14 mouse cellular contexts compared by ENCODE assay signal in genomic region chr2:21956112-21956963, GRCm38 (mm10).
A peak's percentile ranks its signal among the peaks of the same experiment; 100 is the strongest.
DNase-seq lines count a peak whose midpoint lies in the region; ATAC-seq and TF ChIP-seq lines count a peak whose summit lies in the region.
"Had no signal": no experiment of that assay in that cellular context is flagged by ENCODE, and none has a peak within 500 bp of the region (broad histone marks: within the 10 kb centered on the region; RNA-seq: fewer than 3 reads in every experiment).

No protein-coding gene starts in this region.

- no peak for TF ChIP-seq CTCF in forebrain, postnatal 0 days (IDR thresholded peaks at IDR 0.05; ENCODE audit: low read depth)

- no peak overlapping the region for H3K27ac ChIP-seq in limb, embryonic 12.5 days
- H3K27ac ChIP-seq in limb, embryonic 10.5 days: no peak overlapping the region
- H3K27ac ChIP-seq in forebrain, postnatal 0 days (ENCODE audit: low read depth, low read length): no peak overlapping the region
- H3K27ac ChIP-seq in midbrain, embryonic 13.5 days: peak overlapping the region; percentile 59
- peak overlapping the region; percentile 37; the same call in 1 of the 2 replicates for H3K27ac ChIP-seq in neural tube, embryonic 15.5 days (replicated peaks)
- H3K27ac ChIP-seq in liver, embryonic 12.5 days: no peak overlapping the region
- H3K27ac ChIP-seq: embryonic facial prominence, embryonic 10.5 days; gastrocnemius, adult 2 months had no signal

- no peak overlapping the region for H3K4me2 ChIP-seq in limb, embryonic 12.5 days
- no peak overlapping the region for H3K4me2 ChIP-seq in forebrain, postnatal 0 days (ENCODE audit: low read depth)
- no peak overlapping the region for H3K4me2 ChIP-seq in midbrain, embryonic 13.5 days (replicated peaks)
- no peak overlapping the region for H3K4me2 ChIP-seq in neural tube, embryonic 15.5 days
- no peak overlapping the region for H3K4me2 ChIP-seq in liver, embryonic 12.5 days
- H3K4me2 ChIP-seq: heart, embryonic 12.5 days had no signal

- no peak overlapping the region for H3K4me3 ChIP-seq in limb, embryonic 12.5 days (replicated peaks)
- no peak overlapping the region for H3K4me3 ChIP-seq in limb, embryonic 10.5 days
- H3K4me3 ChIP-seq in forebrain, postnatal 0 days (ENCODE audit: low read depth, low read length): no peak overlapping the region
- no peak overlapping the region for H3K4me3 ChIP-seq in midbrain, embryonic 13.5 days (replicated peaks)
- no peak overlapping the region for H3K4me3 ChIP-seq in neural tube, embryonic 15.5 days (replicated peaks)
- H3K4me3 ChIP-seq in liver, embryonic 12.5 days: no peak overlapping the region
- H3K4me3 ChIP-seq: embryonic facial prominence, embryonic 10.5 days; gastrocnemius, adult 2 months; heart, embryonic 12.5 days had no signal

- ATAC-seq in limb, embryonic 12.5 days (ENCODE audit: insufficient number of reproducible peaks, insufficient read depth, low FRiP score, low TSS enrichment, low read depth): 0 out of 2 replicates have a peak, but pooled peaks have one; percentile 35
- ATAC-seq in forebrain, postnatal 0 days: no peak
- ATAC-seq in midbrain, embryonic 13.5 days: no peak
- ATAC-seq in neural tube, embryonic 15.5 days (ENCODE audit: low FRiP score): peak; percentile 72
- no peak for ATAC-seq in liver, embryonic 12.5 days
- ATAC-seq: inflammation-experienced regulatory T-cells, adult 6 months had no signal

- no peaks in the 10 kb centered on the region for H3K27me3 ChIP-seq in limb, embryonic 12.5 days
- no peaks in the 10 kb centered on the region for H3K27me3 ChIP-seq in limb, embryonic 10.5 days (ENCODE audit: low read depth, poor library complexity, severe bottlenecking)
- no peaks in the 10 kb centered on the region for H3K27me3 ChIP-seq in forebrain, postnatal 0 days (ENCODE audit: insufficient read depth, low read length)
- H3K27me3 ChIP-seq in midbrain, embryonic 13.5 days: no peaks in the 10 kb centered on the region
- H3K27me3 ChIP-seq in neural tube, embryonic 15.5 days (replicated peaks): no peaks in the 10 kb centered on the region
- H3K27me3 ChIP-seq in liver, embryonic 12.5 days (replicated peaks): no peaks in the 10 kb centered on the region
- H3K27me3 ChIP-seq: heart, embryonic 12.5 days had no signal

- peaks cover 6% of the 10 kb centered on the region; the same call in 1 of the 2 replicates for H3K4me1 ChIP-seq in limb, embryonic 12.5 days (replicated peaks)
- peaks cover 5% of the 10 kb centered on the region for H3K4me1 ChIP-seq in limb, embryonic 10.5 days
- no peaks in the 10 kb centered on the region for H3K4me1 ChIP-seq in forebrain, postnatal 0 days (ENCODE audit: insufficient read depth)
- H3K4me1 ChIP-seq in midbrain, embryonic 13.5 days (replicated peaks): peaks cover 25% of the 10 kb centered on the region
- peaks cover 17% of the 10 kb centered on the region for H3K4me1 ChIP-seq in neural tube, embryonic 15.5 days
- H3K4me1 ChIP-seq in liver, embryonic 12.5 days: no peaks in the 10 kb centered on the region

- no peak overlapping the region for H3K9ac ChIP-seq in limb, embryonic 12.5 days (replicated peaks)
- H3K9ac ChIP-seq in forebrain, postnatal 0 days: 0 out of 2 replicates have a peak overlapping the region, but pooled peaks have one; percentile 6
- peak overlapping the region; percentile 19; the same call in 1 of the 2 replicates for H3K9ac ChIP-seq in midbrain, embryonic 13.5 days (replicated peaks)
- no peak overlapping the region for H3K9ac ChIP-seq in neural tube, embryonic 15.5 days (replicated peaks)
- H3K9ac ChIP-seq in liver, embryonic 12.5 days: no peak overlapping the region
- H3K9ac ChIP-seq: heart, embryonic 12.5 days had no signal

- DNase-seq in limb, embryonic 10.5 days (ENCODE audit: low spot score): no peak
- no peak for DNase-seq in forebrain, postnatal 0 days
- DNase-seq in ovary, postnatal 10 days (ENCODE audit: low spot score): no peak
- DNase-seq: cerebellum, adult 8-10 months; gastrocnemius, adult 2 months; heart, postnatal 14 days; lung, postnatal 10 days had no signal

- no peaks in the 10 kb centered on the region for H3K9me3 ChIP-seq in limb, embryonic 12.5 days
- H3K9me3 ChIP-seq in limb, embryonic 10.5 days (replicated peaks): no peaks in the 10 kb centered on the region
- no peaks in the 10 kb centered on the region for H3K9me3 ChIP-seq in forebrain, postnatal 0 days (ENCODE audit: low read length)
- H3K9me3 ChIP-seq in midbrain, embryonic 13.5 days: no peaks in the 10 kb centered on the region
- no peaks in the 10 kb centered on the region for H3K9me3 ChIP-seq in neural tube, embryonic 15.5 days (replicated peaks)
- H3K9me3 ChIP-seq in liver, embryonic 12.5 days (replicated peaks): no peaks in the 10 kb centered on the region
- H3K9me3 ChIP-seq: embryonic facial prominence, embryonic 10.5 days; heart, embryonic 12.5 days had no signal

- WGBS in limb, embryonic 12.5 days: 43% methylated on average over 3 of the region's 3 CpGs
- WGBS in limb, embryonic 10.5 days: 77% methylated on average over 3 of the region's 3 CpGs
- 53% methylated on average over 3 of the region's 3 CpGs for WGBS in forebrain, postnatal 0 days
- 56% methylated on average over 3 of the region's 3 CpGs for WGBS in midbrain, embryonic 13.5 days
- WGBS in neural tube, embryonic 15.5 days: 27% methylated on average over 3 of the region's 3 CpGs
- WGBS in liver, embryonic 12.5 days (ENCODE audit: insufficient replicate concordance): 55% methylated on average over 3 of the region's 3 CpGs

- H3K36me3 ChIP-seq in limb, embryonic 12.5 days: no peaks in the 10 kb centered on the region
- no peaks in the 10 kb centered on the region for H3K36me3 ChIP-seq in limb, embryonic 10.5 days
- H3K36me3 ChIP-seq in forebrain, postnatal 0 days (ENCODE audit: insufficient read depth): no peaks in the 10 kb centered on the region
- H3K36me3 ChIP-seq in midbrain, embryonic 13.5 days: no peaks in the 10 kb centered on the region
- no peaks in the 10 kb centered on the region for H3K36me3 ChIP-seq in neural tube, embryonic 15.5 days
- no peaks in the 10 kb centered on the region for H3K36me3 ChIP-seq in liver, embryonic 12.5 days
- H3K36me3 ChIP-seq: embryonic facial prominence, embryonic 10.5 days; heart, embryonic 12.5 days had no signal

Comparison
In these comparisons a context has a peak if more than half of its experiments do, and no peak if none do; other contexts are left out.
1. ATAC-seq: peak in limb, embryonic 12.5 days (single experiment) and neural tube, embryonic 15.5 days (single experiment); none in forebrain, postnatal 0 days (single experiment), midbrain, embryonic 13.5 days (single experiment) and liver, embryonic 12.5 days (single experiment).
2. H3K27ac ChIP-seq: peak in midbrain, embryonic 13.5 days (single experiment) and neural tube, embryonic 15.5 days (single experiment); none in limb, embryonic 12.5 days (single experiment), limb, embryonic 10.5 days (single experiment), forebrain, postnatal 0 days (single experiment) and liver, embryonic 12.5 days (single experiment).
3. H3K9ac ChIP-seq: peak in forebrain, postnatal 0 days (single experiment) and midbrain, embryonic 13.5 days (single experiment); none in limb, embryonic 12.5 days (single experiment), neural tube, embryonic 15.5 days (single experiment) and liver, embryonic 12.5 days (single experiment).